Mouse (Mus musculus) mature B cell (primary cell): Measurements from ENCODE around the gene Esrrg.

Experiments
- in situ Hi-C: fragments of 300-500 bp; cut with MboI; formaldehyde crosslinking; loops from 2 replicates; pipeline ENCODE4 v1.14.3; 2019

Gene Esrrg

GRCm38 (mm10) chr1:187830937-187831336, 222.3 kb downstream of the Esrrg start:
- in situ Hi-C loops = no loop called here

- in situ Hi-C loops = no loop called here
Measured at GRCm38 (mm10) chr1:187832851-187833250, 224.3 kb downstream of the Esrrg start.

- in situ Hi-C loops = no loop called here
Measured at GRCm38 (mm10) chr1:187834576-187834975, 226.0 kb downstream of the Esrrg start.

- in situ Hi-C loops = no loop called here
Measured at GRCm38 (mm10) chr1:187836384-187836783, 227.8 kb downstream of the Esrrg start.

GRCm38 (mm10) chr1:187836876-187837275, 228.3 kb downstream of the Esrrg start:
- in situ Hi-C loops = no loop called here

GRCm38 (mm10) chr1:187841629-187842028, 233.0 kb downstream of the Esrrg start:
- in situ Hi-C loops = no loop called here

GRCm38 (mm10) chr1:187842702-187843101, 234.1 kb downstream of the Esrrg start:
- in situ Hi-C loops = no loop called here

- in situ Hi-C loops = no loop called here
Measured at GRCm38 (mm10) chr1:187854148-187854547, 245.6 kb downstream of the Esrrg start.

- in situ Hi-C loops = no loop called here
Measured at GRCm38 (mm10) chr1:187862339-187862738, 253.7 kb downstream of the Esrrg start.

- in situ Hi-C loops = no loop called here
Measured at GRCm38 (mm10) chr1:187868427-187868826, 259.8 kb downstream of the Esrrg start.

- in situ Hi-C loops = no loop called here
Measured at GRCm38 (mm10) chr1:187872208-187872607, 263.6 kb downstream of the Esrrg start.

GRCm38 (mm10) chr1:187872744-187873143, 264.2 kb downstream of the Esrrg start:
- in situ Hi-C loops = no loop called here

GRCm38 (mm10) chr1:187873770-187874169, 265.2 kb downstream of the Esrrg start:
- in situ Hi-C loops = no loop called here

GRCm38 (mm10) chr1:187887270-187887669, 278.7 kb downstream of the Esrrg start:
- in situ Hi-C loops = no loop called here

GRCm38 (mm10) chr1:187888142-187888541, 279.6 kb downstream of the Esrrg start:
- in situ Hi-C loops = no loop called here

- in situ Hi-C loops = no loop called here
Measured at GRCm38 (mm10) chr1:187889096-187889495, 280.5 kb downstream of the Esrrg start.

GRCm38 (mm10) chr1:187891262-187891661, 282.7 kb downstream of the Esrrg start:
- in situ Hi-C loops = no loop called here

GRCm38 (mm10) chr1:187895459-187895858, 286.9 kb downstream of the Esrrg start:
- in situ Hi-C loops = no loop called here

- in situ Hi-C loops = no loop called here
Measured at GRCm38 (mm10) chr1:187896291-187896690, 287.7 kb downstream of the Esrrg start.

- in situ Hi-C loops = no loop called here
Measured at GRCm38 (mm10) chr1:187896910-187897309, 288.3 kb downstream of the Esrrg start.

GRCm38 (mm10) chr1:187899541-187899940, 290.9 kb downstream of the Esrrg start:
- in situ Hi-C loops = no loop called here

GRCm38 (mm10) chr1:187900756-187901155, 292.2 kb downstream of the Esrrg start:
- in situ Hi-C loops = no loop called here

GRCm38 (mm10) chr1:187902176-187902575, 293.6 kb downstream of the Esrrg start:
- in situ Hi-C loops = no loop called here

GRCm38 (mm10) chr1:187904731-187905130, 296.1 kb downstream of the Esrrg start:
- in situ Hi-C loops = no loop called here

GRCm38 (mm10) chr1:187907407-187907806, 298.8 kb downstream of the Esrrg start:
- in situ Hi-C loops = no loop called here
